Mouse (Mus musculus) embryonic fibroblast, embryonic 13.5 days (primary cell): ENCODE results near the gene Pcbp3.

Source experiments
- CTCF ChIP-seq: IDR thresholded peaks from 2 replicates; pipeline ENCODE4 v1.5.1; 2011; ENCODE audit warnings: mild to moderate bottlenecking, control low read depth, low read length, moderate library complexity, borderline replicate concordance; ENCODE audit not compliant: insufficient read depth
- POLR2A ChIP-seq: IDR thresholded peaks from 2 replicates; pipeline ENCODE4 v1.6.1; 2011; ENCODE audit warnings: low read depth, mild to moderate bottlenecking, control low read depth, low read length, moderate library complexity

DNA sequence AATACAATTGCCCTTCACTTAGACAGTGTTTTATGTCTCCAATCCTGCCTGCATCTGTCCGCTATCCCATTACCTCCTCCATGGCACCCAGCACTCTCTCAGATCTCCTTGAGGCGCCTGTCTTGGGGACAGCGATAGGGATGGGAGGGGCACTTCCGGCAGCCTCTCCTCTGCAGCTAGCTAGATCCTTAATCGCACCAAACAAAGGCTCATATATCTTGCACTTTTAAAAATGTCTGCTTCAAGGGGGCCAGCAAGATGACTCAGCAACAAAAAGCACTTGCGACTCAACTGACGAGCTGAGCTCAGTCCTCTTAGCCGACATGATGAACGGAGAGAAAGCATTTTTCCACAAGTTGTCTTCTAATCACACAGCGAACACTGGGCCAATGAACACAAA, 55.3 kb downstream of the Pcbp3 start:
- TF ChIP-seq CTCF = no peak
- TF ChIP-seq POLR2A = no peak
